Mouse (Mus musculus): ENCODE results near the gene Arih2.

Gene Arih2

GRCm38 (mm10) chr9:108559169-108559568 lies 90.0 kb downstream of the Arih2 start:
- DNase-seq: no peak

Data from kidney, postnatal 4 days (tissue).